Mouse (Mus musculus): ENCODE measurements around the gene Olfr1396.

Gene Olfr1396

DNA sequence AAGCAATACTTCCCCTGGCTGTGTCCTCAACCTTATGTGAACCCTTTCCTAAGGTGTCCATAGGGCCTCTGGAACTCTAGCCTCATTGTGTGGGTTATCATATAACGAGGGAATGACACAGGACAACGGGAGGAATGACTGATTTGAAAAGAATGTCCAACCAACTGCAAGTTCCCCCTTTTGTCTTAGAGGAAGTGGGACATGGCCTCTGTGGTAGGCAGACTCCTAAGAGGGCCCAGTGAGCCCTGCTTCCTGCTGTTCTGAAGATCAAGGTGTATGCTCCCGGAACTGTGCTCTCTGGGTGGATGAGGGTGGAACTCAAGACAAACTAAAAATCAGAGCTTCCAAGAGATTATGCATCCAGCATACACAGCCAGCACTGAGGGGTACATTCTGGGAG lies 54.6 kb downstream of the Olfr1396 start:
- in situ Hi-C loops (cut with MboI, MseI): loop anchor here (5.0 kb wide), 1 partner anchor 68 kb away; the partner anchor contains the start of genes Gm12185 and Tgtp1
